Mouse (Mus musculus) gastrocnemius, postnatal 36 days (tissue): ENCODE measurements around the gene Cmc2. TPM values are rescaled to one million over a fixed set of nuclear protein-coding genes. Genes with fewer than 3 reads are reported as not detected.
A peak's percentile ranks its signal among the peaks of the same experiment; 100 is the strongest.

Source experiments
- DNase-seq, 2 experiments: peaks; one replicate each; pipeline ENCODE4 v3.0.0; 2022
- intact Hi-C: fragments of 180-260 bp; cut with DNase I; formaldehyde crosslinking; loops from one replicate; pipeline ENCODE4 v1.15.1; 2025
- long read RNA-seq, 2 experiments: library from polyadenylated mRNA; stranded (forward); transcript quantifications; one replicate each; pipeline ENCODE4 v2.0.0; 2021
- total RNA-seq, 2 experiments: library from RNA; stranded (reverse); gene quantifications; 2 replicates each; pipeline ENCODE4 v1.2.3; 2021

Gene Cmc2
- total RNA-seq, result 10 to 100 TPM; 23.1 to 30.7 TPM
- long read RNA-seq, experiment 1, transcript Cmc2-201 (3 exons, 523 nt), result minor isoform, 9 of 58 reads
- long read RNA-seq, experiment 1, transcript Cmc2-205 (4 exons, 1,459 nt), result major isoform, 40 of 58 reads
- long read RNA-seq, experiment 1, partial matches to known transcripts, result 4 of 58 reads
- long read RNA-seq, experiment 1, other reads (novel, unspliced or antisense), result 2 of 58 reads
- long read RNA-seq, experiment 2, transcript Cmc2-205 (4 exons, 1,459 nt), result major isoform, 34 of 54 reads
- long read RNA-seq, experiment 2, partial matches to known transcripts, result 0 of 54 reads
- long read RNA-seq, experiment 2, other reads (novel, unspliced or antisense), result 8 of 54 reads

GRCm38 (mm10) chr8:116921337-116922059 lies at the start of gene Cmc2, which contains the start of gene Cenpn:
Gene Cmc2 (minus strand): TSS chr8:116921455.
Gene Cenpn (plus strand): TSS chr8:116921730.
- DNase-seq, result peak; percentile 89 to 93
- intact Hi-C loops, result loop anchor here (2.0 kb wide), 1 partner anchor 57 kb away; the partner anchor contains the start of gene 1700030J22Rik

GRCm38 (mm10) chr8:116969531-116969930 lies 48.3 kb upstream of the Cmc2 start:
- intact Hi-C loops, result no loop called here

GRCm38 (mm10) chr8:116954415-116954814 lies 33.2 kb upstream of the Cmc2 start:
- no peak for DNase-seq
- intact Hi-C loops, result no loop called here

More at GRCm38 (mm10) chr8:116969531-116969930, 48.3 kb upstream of the Cmc2 start:
- no peak for DNase-seq

GRCm38 (mm10) chr8:116952428-116952827 lies 31.2 kb upstream of the Cmc2 start:
- no peak for DNase-seq
- intact Hi-C loops, result no loop called here

GRCm38 (mm10) chr8:116951778-116952177 lies 30.5 kb upstream of the Cmc2 start:
- DNase-seq, result no peak
- intact Hi-C loops, result no loop called here

GRCm38 (mm10) chr8:116951369-116951768 lies 30.1 kb upstream of the Cmc2 start:
- no peak for DNase-seq
- intact Hi-C loops, result no loop called here

GRCm38 (mm10) chr8:116947589-116947988 lies 26.3 kb upstream of the Cmc2 start:
- no peak for DNase-seq
- intact Hi-C loops, result no loop called here

- intact Hi-C loops, result no loop called here
- DNase-seq, result no peak
Observed at GRCm38 (mm10) chr8:116946851-116947250, 25.6 kb upstream of the Cmc2 start.

GRCm38 (mm10) chr8:116946268-116946838 lies 25.1 kb upstream of the Cmc2 start:
- peak in 1 of 2 experiments; percentile 16 for DNase-seq
- intact Hi-C loops, result no loop called here

GRCm38 (mm10) chr8:116945169-116945910 lies 24.1 kb upstream of the Cmc2 start:
- intact Hi-C loops, result no loop called here
- no peak for DNase-seq

GRCm38 (mm10) chr8:116944385-116944696 lies 23.1 kb upstream of the Cmc2 start:
- DNase-seq, result no peak
- intact Hi-C loops, result loop anchor here (5.0 kb wide), 1 partner anchor 33 kb away; the partner anchor contains the start of gene 1700030J22Rik

GRCm38 (mm10) chr8:116943555-116944384 lies 22.5 kb upstream of the Cmc2 start:
- intact Hi-C loops, result loop anchor here (5.0 kb wide), 1 partner anchor 34 kb away; the partner anchor contains the start of gene 1700030J22Rik
- peak in 1 of 2 experiments; percentile 18 for DNase-seq

- DNase-seq, result peak; percentile 74 to 82
- intact Hi-C loops, result loop anchor here (5.0 kb wide), 1 partner anchor 34 kb away; the partner anchor contains the start of gene 1700030J22Rik
Observed at GRCm38 (mm10) chr8:116943161-116943554, 21.9 kb upstream of the Cmc2 start, which contains the start of gene Atmin. Gene Atmin (plus strand): TSS chr8:116943393.

- no peak for DNase-seq
Observed at GRCm38 (mm10) chr8:116942284-116943058, 21.2 kb upstream of the Cmc2 start.

GRCm38 (mm10) chr8:116935506-116935905 lies 14.3 kb upstream of the Cmc2 start:
- no peak for DNase-seq
- intact Hi-C loops, result no loop called here

More at GRCm38 (mm10) chr8:116942284-116943058, 21.2 kb upstream of the Cmc2 start:
- intact Hi-C loops, result loop anchor here (5.0 kb wide), 1 partner anchor 35 kb away; the partner anchor contains the start of gene 1700030J22Rik

GRCm38 (mm10) chr8:116934976-116935375 lies 13.7 kb upstream of the Cmc2 start:
- DNase-seq, result no peak
- intact Hi-C loops, result no loop called here

- intact Hi-C loops, result no loop called here
- no peak for DNase-seq
Observed at GRCm38 (mm10) chr8:116928588-116928987, 7.3 kb upstream of the Cmc2 start.

- intact Hi-C loops, result no loop called here
- no peak for DNase-seq
Observed at GRCm38 (mm10) chr8:116927880-116928279, 6.6 kb upstream of the Cmc2 start.

- no peak for DNase-seq
- intact Hi-C loops, result no loop called here
Observed at GRCm38 (mm10) chr8:116923526-116923925, 2.3 kb upstream of the Cmc2 start.
